Mouse (Mus musculus) CH12.LX (cell line): ENCODE data around the gene Ass1. TPM values are rescaled to one million over a fixed set of nuclear protein-coding genes. Genes with fewer than 3 reads are reported as not detected.

ENCODE experiments used
- DNase-seq: peaks from one replicate; pipeline ENCODE4 v3.0.0-alpha.2; 2013; ENCODE audit errors: extremely low read depth
- H3K27ac ChIP-seq: 2 replicates; pipeline ENCODE4 v1.5.1; 2012; ENCODE audit warnings: low read depth, mild to moderate bottlenecking, control low read depth, moderate library complexity; ENCODE audit not compliant: insufficient read depth
- H3K27me3 ChIP-seq: replicated peaks from 2 replicates; pipeline ENCODE3; 2012; ENCODE audit warnings: inconsistent platforms
- H3K36me3 ChIP-seq, 2 experiments: replicated peaks in 1 of 2; 2 replicates each; pipeline versions ENCODE3 to v1.6.1; 2012; ENCODE audit warnings: inconsistent platforms in 1 of 2, low read length in 1 of 2, mild to moderate bottlenecking in 1 of 2, mixed read lengths in 1 of 2, moderate library complexity in 1 of 2; ENCODE audit not compliant: control insufficient read depth in 1 of 2, insufficient read depth in 1 of 2
- H3K4me1 ChIP-seq, 2 experiments: 2 replicates each; pipeline ENCODE4 v1.6.1; 2012; ENCODE audit warnings: inconsistent platforms in 1 of 2, moderate library complexity in 1 of 2; ENCODE audit not compliant: insufficient read depth in 2 of 2, control insufficient read depth in 1 of 2
- H3K4me2 ChIP-seq: 2 replicates; pipeline ENCODE4 v1.6.1; 2012; ENCODE audit warnings: low read depth, mild to moderate bottlenecking, control low read depth; ENCODE audit not compliant: poor library complexity, insufficient read depth, severe bottlenecking
- H3K4me3 ChIP-seq, 3 experiments: fragments of 150-350 bp in 1 of 3; sonication (generic) in 1 of 3; replicated peaks in 1 of 3; 2 replicates each; pipeline versions ENCODE3 to v1.5.1; 2011 to 2012; ENCODE audit warnings: low read depth in 2 of 3, low read length in 2 of 3, mild to moderate bottlenecking in 2 of 3, moderate library complexity in 2 of 3, control low read depth in 1 of 3, improper control_type of control experiment in 1 of 3, inconsistent platforms in 1 of 3, mixed read lengths in 1 of 3; ENCODE audit not compliant: poor library complexity in 1 of 3
- H3K79me2 ChIP-seq: replicated peaks from 2 replicates; pipeline ENCODE4 v1.6.1; 2012; ENCODE audit warnings: mild to moderate bottlenecking, moderate library complexity; ENCODE audit not compliant: control insufficient read depth, poor library complexity, insufficient read depth, severe bottlenecking; ENCODE audit errors: extremely low read depth
- H3K9ac ChIP-seq: 2 replicates; pipeline ENCODE4 v1.6.1; 2012; ENCODE audit warnings: low read depth, mild to moderate bottlenecking, control low read depth, moderate library complexity; ENCODE audit not compliant: insufficient read depth
- H3K9me3 ChIP-seq: replicated peaks from 2 replicates; pipeline ENCODE3; 2012; ENCODE audit warnings: low read length, inconsistent platforms, mixed read lengths
- CTCF ChIP-seq, 2 experiments: IDR thresholded peaks in 1 of 2; conservative IDR thresholded peaks in 1 of 2; 2 replicates each; pipeline ENCODE4 v1.5.1; 2011 to 2012; ENCODE audit warnings: low read depth in 2 of 2, low read length in 2 of 2, improper control_type of control experiment in 1 of 2, inconsistent platforms in 1 of 2, mild to moderate bottlenecking in 1 of 2, moderate library complexity in 1 of 2
- E2F4 ChIP-seq: IDR thresholded peaks from 2 replicates; pipeline ENCODE4 v1.6.1; 2011; ENCODE audit warnings: low read depth, low read length, improper control_type of control experiment; ENCODE audit not compliant: insufficient replicate concordance
- ELF1 ChIP-seq: IDR thresholded peaks from 2 replicates; pipeline ENCODE4 v1.6.1; 2014; ENCODE audit warnings: low read depth, mild to moderate bottlenecking, inconsistent platforms, low read length, improper control_type of control experiment
- ETS1 ChIP-seq: conservative IDR thresholded peaks from 2 replicates; pipeline ENCODE4 v1.6.1; 2012; ENCODE audit warnings: low read depth, mild to moderate bottlenecking, inconsistent platforms, low read length, improper control_type of control experiment, moderate library complexity
- GABPA ChIP-seq: IDR thresholded peaks from 2 replicates; pipeline ENCODE4 v1.6.1; 2012; ENCODE audit warnings: low read depth, low read length, improper control_type of control experiment, inconsistent platforms; ENCODE audit not compliant: insufficient replicate concordance
- HCFC1 ChIP-seq: IDR thresholded peaks from 2 replicates; pipeline ENCODE4 v1.6.1; 2012; ENCODE audit warnings: low read depth, mild to moderate bottlenecking, inconsistent platforms, low read length, improper control_type of control experiment
- IRF4 ChIP-seq: IDR thresholded peaks from 2 replicates; pipeline ENCODE4 v1.6.1; 2014; ENCODE audit warnings: low read depth, mild to moderate bottlenecking, inconsistent platforms, low read length, improper control_type of control experiment
- JUN ChIP-seq: IDR thresholded peaks from 2 replicates; pipeline ENCODE4 v1.6.1; 2011; ENCODE audit warnings: low read depth, mild to moderate bottlenecking, low read length, improper control_type of control experiment, moderate library complexity; ENCODE audit not compliant: insufficient read depth
- JUND ChIP-seq: conservative IDR thresholded peaks from 2 replicates; pipeline ENCODE4 v1.6.1; 2011; ENCODE audit warnings: low read depth, low read length, improper control_type of control experiment
- KAT2A ChIP-seq: IDR thresholded peaks from 2 replicates; pipeline ENCODE4 v1.6.1; 2012; ENCODE audit warnings: low read length, improper control_type of control experiment, inconsistent platforms; ENCODE audit not compliant: insufficient replicate concordance
- MAFK ChIP-seq: IDR thresholded peaks from 2 replicates; pipeline ENCODE4 v1.6.1; 2011; ENCODE audit warnings: low read length, improper control_type of control experiment; ENCODE audit not compliant: insufficient replicate concordance
- MAX ChIP-seq: IDR thresholded peaks from 2 replicates; pipeline ENCODE4 v1.6.1; 2011; ENCODE audit warnings: low read length, improper control_type of control experiment
- MEF2A ChIP-seq: IDR thresholded peaks from 2 replicates; pipeline ENCODE4 v1.6.1; 2014; ENCODE audit warnings: low read depth, mild to moderate bottlenecking, inconsistent platforms, low read length, improper control_type of control experiment, borderline replicate concordance
- MYC ChIP-seq: IDR thresholded peaks from 2 replicates; pipeline ENCODE4 v1.6.1; 2011; ENCODE audit warnings: low read depth, mild to moderate bottlenecking, improper control_type of control experiment, low read length
- POLR2A ChIP-seq: IDR thresholded peaks from 2 replicates; pipeline ENCODE4 v1.6.1; 2011; ENCODE audit warnings: low read depth, mild to moderate bottlenecking, improper control_type of control experiment, low read length
- RAD21 ChIP-seq: IDR thresholded peaks from 2 replicates; pipeline ENCODE4 v1.6.1; 2011; ENCODE audit warnings: low read depth, mild to moderate bottlenecking, low read length, improper control_type of control experiment, moderate library complexity
- RCOR1 ChIP-seq: conservative IDR thresholded peaks from 2 replicates; pipeline ENCODE4 v1.6.1; 2012; ENCODE audit warnings: low read depth, mild to moderate bottlenecking, inconsistent platforms, low read length, improper control_type of control experiment
- TBP ChIP-seq: conservative IDR thresholded peaks from 2 replicates; pipeline ENCODE4 v1.6.1; 2011; ENCODE audit warnings: low read depth, low read length, improper control_type of control experiment
- TCF12 ChIP-seq: IDR thresholded peaks from 2 replicates; pipeline ENCODE4 v1.6.1; 2014; ENCODE audit warnings: low read depth, mild to moderate bottlenecking, inconsistent platforms, low read length, improper control_type of control experiment
- UBTF ChIP-seq: IDR thresholded peaks from 2 replicates; pipeline ENCODE4 v1.6.1; 2012; ENCODE audit warnings: low read depth, mild to moderate bottlenecking, inconsistent platforms, low read length, improper control_type of control experiment, moderate library complexity
- USF2 ChIP-seq: conservative IDR thresholded peaks from 2 replicates; pipeline ENCODE4 v1.6.1; 2011; ENCODE audit warnings: low read depth, low read length, improper control_type of control experiment
- ZKSCAN1 ChIP-seq: IDR thresholded peaks from 2 replicates; pipeline ENCODE4 v1.6.1; 2012; ENCODE audit warnings: low read depth, inconsistent platforms, low read length, improper control_type of control experiment, borderline replicate concordance
- dilution Hi-C: fragments of 300-500 bp; cut with MboI; formaldehyde crosslinking; loops from 2 replicates; pipeline ENCODE4 v1.14.3; 2020; ENCODE audit warnings: low sequenced_read_pairs; ENCODE audit not compliant: extremely low pct_unique_long_range_greater_than_20kb, extremely low pct_ligation_motif_present
- in situ Hi-C: fragments of 300-500 bp; cut with MboI; formaldehyde crosslinking; loops from 3 replicates; pipeline ENCODE4 v1.14.3; 2019; ENCODE audit warnings: low sequenced_read_pairs, low pct_ligation_motif_present, low pct_unique_long_range_greater_than_20kb, mixed read lengths
- polyA plus RNA-seq: library from polyadenylated mRNA; unstranded; fragments of >175 nt; gene quantifications from 2 replicates; pipeline ENCODE4 v1.2.1, GENCODE M21; 2012; ENCODE audit warnings: low read depth; ENCODE audit not compliant: insufficient read length
- total RNA-seq, 2 experiments: library from RNA; depleted of rRNA; stranded (reverse); fragments of 300-350 nt in 1 of 2; fragments of >200 nt in 1 of 2; gene quantifications; 2 replicates each; pipeline ENCODE4 v1.2.3; 2012 to 2014

Gene Ass1
- total and polyA plus RNA-seq, 3 experiments = 45.1 to 211 (median 87.8) TPM

DNA sequence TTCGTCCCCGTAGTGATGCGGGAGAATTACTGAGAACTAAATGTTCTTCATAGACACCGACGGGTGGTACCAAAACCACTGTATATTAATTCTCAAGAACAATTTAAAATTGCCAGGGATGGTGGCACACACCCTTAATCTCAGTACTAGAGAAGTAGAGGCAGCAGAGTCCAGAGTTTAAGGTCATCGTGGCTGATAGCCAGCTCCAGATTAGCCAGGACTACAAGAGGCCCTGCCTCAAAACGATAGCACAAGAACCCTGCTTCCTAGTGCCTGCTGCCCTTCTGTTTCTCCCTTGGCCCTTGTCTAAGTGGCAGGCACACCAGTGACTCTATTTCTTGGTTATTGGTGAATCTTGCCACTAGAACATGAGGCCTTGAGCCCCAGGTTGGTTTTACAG is 9.1 kb upstream of the Ass1 start:
- in situ Hi-C loops = loop anchor here (25.0 kb wide), 1 partner anchor 399 kb away; no protein-coding TSS in a partner anchor
- H3K9me3 ChIP-seq = no peaks in the 10 kb centered on the region
- DNase-seq = no peak
- no peak for TF ChIP-seq RAD21
- TF ChIP-seq GABPA = no peak
- TF ChIP-seq TBP = no peak
- no peak for TF ChIP-seq MEF2A
- no peak for TF ChIP-seq MYC
- TF ChIP-seq JUND = no peak
- no peak for TF ChIP-seq ZKSCAN1
- no peak for TF ChIP-seq UBTF
- TF ChIP-seq RCOR1 = no peak
- TF ChIP-seq E2F4 = no peak
- no peak for TF ChIP-seq ETS1
- TF ChIP-seq IRF4 = no peak
- TF ChIP-seq KAT2A = no peak
- no peak for TF ChIP-seq CTCF (conservative IDR thresholded peaks at IDR 0.05 in 1 of 2, IDR thresholded peaks at IDR 0.05 in 1 of 2; ENCODE audit: low read depth in 2 of 2, low read length in 2 of 2)
- no peak for TF ChIP-seq ELF1
- no peak for TF ChIP-seq TCF12
- H3K4me1 ChIP-seq = peaks cover 9 to 55% of the 10 kb centered on the region in 2 experiments
- no peak overlapping the region for H3K4me2 ChIP-seq
- no peaks in the 10 kb centered on the region for H3K79me2 ChIP-seq
- no peak overlapping the region for H3K27ac ChIP-seq
- peaks cover 5 to 37% of the 10 kb centered on the region in 2 experiments for H3K36me3 ChIP-seq
- dilution Hi-C loops = no loop called here
- no peak overlapping the region for H3K9ac ChIP-seq
- H3K4me3 ChIP-seq = no peak overlapping the region
- H3K27me3 ChIP-seq = no peaks in the 10 kb centered on the region

DNA sequence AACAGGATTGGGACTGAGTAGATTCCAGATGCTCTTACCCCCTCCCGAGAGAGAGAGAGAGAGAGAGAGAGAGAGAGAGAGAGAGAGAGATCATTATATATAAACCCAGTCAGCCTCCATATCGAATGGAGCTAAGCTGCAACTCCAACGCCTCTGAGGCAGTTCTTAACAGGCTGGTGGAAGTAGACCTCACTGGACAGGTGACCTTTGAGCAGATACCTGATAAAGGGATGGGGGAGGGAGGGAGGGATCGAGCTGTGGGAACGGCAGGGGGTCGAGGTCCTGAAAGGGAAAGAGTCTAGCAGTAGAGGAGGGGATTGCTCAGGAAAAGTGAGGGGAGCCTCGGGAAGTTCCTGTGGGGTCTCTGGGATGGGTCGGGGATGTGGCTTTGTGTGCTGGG is 8.0 kb upstream of the Ass1 start:
- Histone ChIP-seq H3K9me3 (no peaks in the 10 kb centered on the region), H3K79me2 (no peaks in the 10 kb centered on the region), H3K9ac (no peak overlapping the region), H3K27me3 (no peaks in the 10 kb centered on the region), H3K36me3 (peaks cover 5 to 34% of the 10 kb centered on the region in 2 experiments), H3K4me1 (peaks cover 8 to 46% of the 10 kb centered on the region in 2 experiments), H3K4me2 (no peak overlapping the region), H3K4me3 (no peak overlapping the region), H3K27ac (no peak overlapping the region)
- no peak for DNase-seq
- dilution Hi-C loops (no loop called here), in situ Hi-C loops (loop anchor here (25.0 kb wide), 1 partner anchor 400 kb away; no protein-coding TSS in a partner anchor)
- TF ChIP-seq MAFK = no peak
- TF ChIP-seq JUN = no peak
- no peak for TF ChIP-seq USF2
- TF ChIP-seq RCOR1 = no peak
- TF ChIP-seq E2F4 = no peak
- no peak for TF ChIP-seq GABPA
- no peak for TF ChIP-seq HCFC1
- TF ChIP-seq POLR2A = no peak
- TF ChIP-seq TBP = no peak
- TF ChIP-seq MEF2A = no peak
- no peak for TF ChIP-seq RAD21
- no peak for TF ChIP-seq MAX
